Mouse (Mus musculus): Measurements from ENCODE around the gene Khdc1c. TPM values are rescaled to one million over a fixed set of nuclear protein-coding genes. Genes with fewer than 3 reads are reported as not detected.
"Not testable (repeated sequence)": the region's sequence is repeated elsewhere in the genome, so short reads cannot be mapped to it uniquely, and the experiment has no call there.

Gene Khdc1c
- polyA plus RNA-seq, 1 experiment from 2014 or later = not detected

DNA sequence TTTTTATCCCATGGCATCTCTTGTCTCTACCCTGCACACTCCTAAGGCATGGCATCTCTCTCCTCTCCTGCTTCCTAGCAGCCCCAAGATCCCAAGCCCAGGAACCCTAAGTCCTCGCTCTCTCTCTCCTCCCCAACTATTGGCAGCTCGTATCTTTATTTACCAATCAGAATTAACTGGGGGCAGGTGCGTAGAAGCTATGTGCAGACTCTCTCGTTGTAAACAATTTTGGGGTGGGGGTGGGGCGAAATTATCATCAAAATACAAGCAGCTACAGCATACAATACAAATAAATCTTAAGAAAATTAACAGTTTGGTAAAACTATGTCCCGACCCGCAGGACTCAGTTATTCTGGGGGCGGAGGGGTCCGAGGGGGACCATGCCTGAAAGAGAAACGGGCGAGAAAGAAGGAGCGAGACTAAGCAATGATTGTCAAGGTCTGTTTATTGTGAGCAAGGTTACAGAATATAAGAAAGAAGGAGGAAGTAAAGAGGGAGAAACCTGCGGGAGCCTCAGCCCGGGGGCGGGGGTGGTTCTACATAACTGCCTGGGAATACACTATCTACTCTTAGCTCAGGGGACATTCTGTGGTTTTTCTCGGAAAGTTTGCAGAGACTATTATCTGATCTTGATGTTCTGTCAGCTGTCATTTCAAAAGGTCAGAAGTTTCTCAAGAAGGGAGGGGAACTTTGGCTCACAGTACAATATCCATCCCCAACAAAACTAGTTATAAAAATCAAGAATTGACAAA lies 34.7 kb upstream of the Khdc1c start:
- WGBS = 69% methylated on average over 16 of the region's 16 CpGs
- H3K4me2 ChIP-seq (replicated peaks; ENCODE audit: low read depth) = no peak overlapping the region
- no peak for TF ChIP-seq CTCF (IDR thresholded peaks at IDR 0.05; ENCODE audit: low read depth)
- no peak overlapping the region for H3K4me3 ChIP-seq (ENCODE audit: low read depth, low read length)
- no peak overlapping the region for H3K9ac ChIP-seq (ENCODE audit: low read depth, low read length)
- no peak overlapping the region for H3K27ac ChIP-seq (ENCODE audit: low read depth, low read length)
- no peaks in the 10 kb centered on the region for H3K36me3 ChIP-seq (ENCODE audit: control insufficient read depth, insufficient read depth)
- 0 out of 2 replicates have a peak, but pooled peaks have one; percentile 28 for ATAC-seq
- H3K9me3 ChIP-seq (ENCODE audit: control insufficient read depth) = no peaks in the 10 kb centered on the region
- H3K4me1 ChIP-seq (replicated peaks; ENCODE audit: control insufficient read depth, insufficient read depth, low read length) = no peaks in the 10 kb centered on the region
- H3K27me3 ChIP-seq (replicated peaks; ENCODE audit: control insufficient read depth, insufficient read depth, low read length) = no peaks in the 10 kb centered on the region

DNA sequence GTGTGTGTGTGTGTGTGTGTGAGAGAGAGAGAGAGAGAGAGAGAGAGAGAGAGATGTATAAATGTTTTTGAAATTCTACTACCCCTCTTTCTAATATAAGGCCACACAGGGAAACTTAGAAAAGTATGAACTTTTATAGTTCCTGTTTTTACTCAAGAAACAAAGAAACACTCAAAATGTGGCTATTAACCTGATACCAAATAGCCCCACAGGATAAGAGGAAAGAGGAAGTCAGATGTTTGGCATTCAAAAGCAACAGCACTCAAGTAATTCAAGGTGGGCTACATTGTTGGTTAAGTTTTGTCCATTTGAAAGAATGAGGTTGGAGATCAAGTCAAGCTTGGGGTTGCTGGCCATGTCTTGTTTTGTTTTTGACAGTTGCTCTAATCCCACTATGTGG lies 32.3 kb upstream of the Khdc1c start:
- Histone ChIP-seq H3K4me2 (replicated peaks; ENCODE audit: low read depth) (no peak overlapping the region), H3K36me3 (ENCODE audit: control insufficient read depth, insufficient read depth) (no peaks in the 10 kb centered on the region), H3K27ac (ENCODE audit: low read depth, low read length) (no peak overlapping the region), H3K4me1 (replicated peaks; ENCODE audit: control insufficient read depth, insufficient read depth, low read length) (no peaks in the 10 kb centered on the region), H3K4me3 (ENCODE audit: low read depth, low read length) (no peak overlapping the region), H3K27me3 (replicated peaks; ENCODE audit: control insufficient read depth, insufficient read depth, low read length) (no peaks in the 10 kb centered on the region), H3K9ac (ENCODE audit: low read depth, low read length) (no peak overlapping the region), H3K9me3 (ENCODE audit: control insufficient read depth) (no peaks in the 10 kb centered on the region)
- TF ChIP-seq CTCF (IDR thresholded peaks at IDR 0.05; ENCODE audit: low read depth) = no peak
- ATAC-seq = no peak

DNA sequence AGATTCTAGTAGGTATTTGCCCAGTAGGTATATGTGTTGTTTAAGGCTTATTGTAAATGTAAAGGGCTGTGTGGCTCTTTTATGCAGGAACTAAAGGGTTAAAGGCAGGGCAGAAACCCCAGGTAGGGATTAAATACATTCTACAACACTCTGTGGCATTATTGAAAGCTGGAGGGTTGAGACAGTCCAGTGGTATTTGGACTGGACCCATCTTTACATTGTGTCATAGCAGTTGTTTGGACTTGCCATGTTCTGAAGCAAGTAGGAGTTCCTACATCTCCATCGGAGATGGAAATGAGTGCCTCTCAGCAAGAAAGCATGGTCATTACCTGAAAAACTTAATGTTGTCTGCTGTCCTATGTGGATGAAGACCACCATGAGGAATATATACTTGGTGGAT lies 27.4 kb upstream of the Khdc1c start:
- Histone ChIP-seq H3K27me3 (replicated peaks; ENCODE audit: control insufficient read depth, insufficient read depth, low read length) (no peaks in the 10 kb centered on the region), H3K4me3 (ENCODE audit: low read depth, low read length) (no peak overlapping the region), H3K4me2 (replicated peaks; ENCODE audit: low read depth) (no peak overlapping the region), H3K4me1 (replicated peaks; ENCODE audit: control insufficient read depth, insufficient read depth, low read length) (no peaks in the 10 kb centered on the region), H3K9ac (ENCODE audit: low read depth, low read length) (no peak overlapping the region), H3K9me3 (ENCODE audit: control insufficient read depth) (no peaks in the 10 kb centered on the region), H3K27ac (ENCODE audit: low read depth, low read length) (no peak overlapping the region), H3K36me3 (ENCODE audit: control insufficient read depth, insufficient read depth) (no peaks in the 10 kb centered on the region)
- no peak for ATAC-seq
- WGBS = 93% methylated on average over 1 of the region's 1 CpGs
- TF ChIP-seq CTCF (IDR thresholded peaks at IDR 0.05; ENCODE audit: low read depth) = no peak

DNA sequence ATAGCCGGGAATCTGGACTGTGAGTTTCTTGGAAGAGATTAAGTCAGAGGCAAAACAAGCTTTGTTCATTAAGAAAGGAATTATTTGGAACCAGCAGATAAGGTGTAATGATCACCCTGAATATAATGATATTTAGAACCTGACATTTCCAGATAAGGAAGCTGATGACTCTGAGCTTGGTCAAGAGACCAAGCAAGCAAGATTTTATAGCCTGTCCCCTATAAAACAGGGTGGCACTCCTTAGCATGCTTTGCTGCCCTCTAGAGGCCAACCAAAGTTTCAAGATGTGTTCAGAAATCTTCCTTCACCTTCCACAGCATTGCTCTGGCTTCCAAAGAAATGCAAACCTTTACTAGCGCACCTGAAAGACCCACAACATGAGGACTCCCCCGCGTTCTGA lies 23.9 kb upstream of the Khdc1c start:
- no peaks in the 10 kb centered on the region for H3K36me3 ChIP-seq (ENCODE audit: control insufficient read depth, insufficient read depth)
- no peaks in the 10 kb centered on the region for H3K27me3 ChIP-seq (replicated peaks; ENCODE audit: control insufficient read depth, insufficient read depth, low read length)
- H3K9ac ChIP-seq (ENCODE audit: low read depth, low read length) = no peak overlapping the region
- H3K27ac ChIP-seq (ENCODE audit: low read depth, low read length) = peak overlapping the region; percentile 57
- no peaks in the 10 kb centered on the region for H3K4me1 ChIP-seq (replicated peaks; ENCODE audit: control insufficient read depth, insufficient read depth, low read length)
- no peak overlapping the region for H3K4me3 ChIP-seq (ENCODE audit: low read depth, low read length)
- no peaks in the 10 kb centered on the region for H3K9me3 ChIP-seq (ENCODE audit: control insufficient read depth)
- WGBS = 48% methylated on average over 4 of the region's 4 CpGs
- ATAC-seq = peak; percentile 86
- H3K4me2 ChIP-seq (replicated peaks; ENCODE audit: low read depth) = no peak overlapping the region
- TF ChIP-seq CTCF (IDR thresholded peaks at IDR 0.05; ENCODE audit: low read depth) = peak; percentile 91

DNA sequence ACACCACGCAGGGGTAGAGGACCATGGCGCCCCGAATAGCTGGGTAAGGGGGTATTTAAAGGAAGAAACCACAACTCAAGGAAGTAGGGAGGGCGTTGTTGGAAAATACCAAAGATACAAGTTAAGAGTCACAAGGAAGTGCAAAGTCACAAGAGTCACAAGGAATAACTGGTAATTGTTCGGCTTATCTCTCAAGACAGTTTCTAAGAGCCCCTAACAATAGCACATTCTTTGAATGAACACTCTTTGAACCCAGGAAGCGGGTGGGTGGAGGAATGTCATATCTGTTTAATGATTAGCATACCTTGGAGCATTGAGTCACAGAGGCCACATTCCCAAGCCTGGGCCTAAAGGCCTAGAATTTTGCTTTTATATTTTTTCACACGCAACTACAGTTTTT lies 23.4 kb upstream of the Khdc1c start:
- not testable (repeated sequence) for H3K27me3 ChIP-seq (replicated peaks; ENCODE audit: control insufficient read depth, insufficient read depth, low read length); H3K4me3 ChIP-seq (ENCODE audit: low read depth, low read length); H3K4me1 ChIP-seq (replicated peaks; ENCODE audit: control insufficient read depth, insufficient read depth, low read length); H3K9ac ChIP-seq (ENCODE audit: low read depth, low read length); H3K4me2 ChIP-seq (replicated peaks; ENCODE audit: low read depth); H3K36me3 ChIP-seq (ENCODE audit: control insufficient read depth, insufficient read depth); H3K9me3 ChIP-seq (ENCODE audit: control insufficient read depth)
- H3K27ac ChIP-seq (ENCODE audit: low read depth, low read length) = peak overlapping the region; percentile 57
- ATAC-seq = peak; percentile 62
- WGBS = 69% methylated on average over 7 of the region's 7 CpGs

DNA sequence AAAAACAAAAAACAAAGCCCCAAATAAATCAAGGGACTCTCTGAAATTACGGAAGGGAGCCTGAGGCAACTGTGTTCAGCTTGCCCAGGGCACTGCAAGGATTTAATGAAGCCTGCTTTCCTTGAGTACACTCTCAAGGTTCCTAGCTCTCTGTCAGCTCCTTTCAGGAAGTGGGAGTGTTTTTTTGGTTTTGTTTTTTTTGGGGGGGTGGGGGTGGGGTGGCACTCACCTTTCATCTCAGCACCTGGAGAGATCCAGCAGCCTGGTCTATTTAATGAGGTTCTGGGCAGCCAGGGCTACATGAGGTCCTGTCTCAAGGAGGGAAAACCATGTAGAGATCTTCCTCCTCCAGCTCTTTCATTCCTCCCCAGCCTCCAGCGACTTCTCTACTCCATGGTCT lies 18.8 kb upstream of the Khdc1c start, which contains the start of gene Khdc1a:
Khdc1a (plus strand) TSS at position 301 of the 400 bp plus-strand sequence.
- no peaks in the 10 kb centered on the region for H3K27me3 ChIP-seq (replicated peaks; ENCODE audit: control insufficient read depth, insufficient read depth, low read length)
- no peak within 1 kb of the TSS for H3K9ac ChIP-seq (ENCODE audit: low read depth, low read length)
- no peak for ATAC-seq
- no peak within 1 kb of the TSS for H3K4me3 ChIP-seq (ENCODE audit: low read depth, low read length)
- H3K36me3 ChIP-seq (ENCODE audit: control insufficient read depth, insufficient read depth) = no peaks in the 10 kb centered on the region
- WGBS = 78% methylated on average over 2 of the region's 2 CpGs
- no peaks in the 10 kb centered on the region for H3K4me1 ChIP-seq (replicated peaks; ENCODE audit: control insufficient read depth, insufficient read depth, low read length)
- no peak within 1 kb of the TSS for H3K4me2 ChIP-seq (replicated peaks; ENCODE audit: low read depth)
- TF ChIP-seq CTCF (IDR thresholded peaks at IDR 0.05; ENCODE audit: low read depth) = no peak
- no peak within 1 kb of the TSS for H3K27ac ChIP-seq (ENCODE audit: low read depth, low read length)
- no peaks in the 10 kb centered on the region for H3K9me3 ChIP-seq (ENCODE audit: control insufficient read depth)
